Comparison of ENCODE assay signal across 17 mouse cellular contexts in the genomic region with DNA sequence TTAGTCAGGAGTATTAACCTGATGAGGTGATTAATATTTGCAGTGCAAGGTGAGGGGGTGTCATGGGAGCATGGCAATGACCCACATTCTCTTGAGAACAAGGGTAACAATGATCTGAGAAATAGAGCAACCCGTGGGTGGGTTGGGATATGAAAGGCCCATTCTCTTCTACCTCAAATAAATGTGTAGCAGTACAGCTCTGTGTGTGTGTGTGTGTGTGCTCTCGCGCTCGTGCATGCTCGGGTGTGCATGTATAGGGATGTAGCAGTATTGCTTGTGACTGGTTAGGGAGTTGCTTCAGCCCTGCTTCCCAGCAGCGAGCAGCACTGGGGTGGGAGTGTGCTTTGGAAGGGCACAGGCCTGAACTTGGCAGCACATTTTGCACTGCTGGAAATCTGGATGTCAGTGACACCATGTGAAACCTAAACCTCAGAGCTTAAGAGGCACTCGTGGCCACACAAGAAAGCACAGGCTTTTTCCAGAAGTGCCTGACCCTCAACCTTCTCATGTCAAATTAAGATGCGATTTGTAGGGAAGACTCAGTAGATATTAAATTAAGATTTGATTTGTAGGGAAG. TPM values are rescaled to one million over a fixed set of nuclear protein-coding genes. Genes with fewer than 3 reads are reported as not detected.
DNase-seq lines count a peak whose midpoint lies in the region; TF ChIP-seq lines count a peak whose summit lies in the region.
"Had no signal": no experiment of that assay in that cellular context is flagged by ENCODE, and none has a peak within 500 bp of the region (broad histone marks: within the 10 kb centered on the region; RNA-seq: fewer than 3 reads in every experiment).

No protein-coding gene starts in this region.

- in situ Hi-C loops in CH12.LX (cut with MboI; ENCODE audit: low pct_ligation_motif_present, low pct_unique_long_range_greater_than_20kb, low sequenced_read_pairs) = loop anchor here (25.0 kb wide), 1 partner anchor 485 kb away; no protein-coding TSS in a partner anchor

- peak; percentile 24 to 31 for DNase-seq in heart, adult 2 months
- no peak for DNase-seq in heart, postnatal 4 days
- no peak for DNase-seq in CH12.LX (ENCODE audit: extremely low read depth)
- DNase-seq in adipocyte (ENCODE audit: low spot score) = peak; percentile 47
- DNase-seq in gastrocnemius, postnatal 36 days = peak; percentile 31 to 42
- DNase-seq in adrenal gland, adult 18-20 months (ENCODE audit: low spot score in 2 of 2) = no peak
- no peak for DNase-seq in embryo, embryonic 11 days
- DNase-seq: cerebellum, adult 11-12 months; cerebellum, postnatal 25 days; kidney, adult 8-10 months; kidney, postnatal 36 days; lung, adult 18-20 months; lung, postnatal 14 days; midbrain, embryonic 14.5 days had no signal

- TF ChIP-seq CTCF in heart, adult 2 months (IDR thresholded peaks at IDR 0.05) = no peak
- TF ChIP-seq CTCF in CH12.LX (conservative IDR thresholded peaks at IDR 0.05 in 1 of 2, IDR thresholded peaks at IDR 0.05 in 1 of 2; ENCODE audit: low read depth in 2 of 2, low read length in 2 of 2) = no peak

- 73% methylated on average over 8 of the region's 8 CpGs for WGBS in heart, adult 2 months

- intact Hi-C loops in heart, adult 2 months (cut with DNase I) = no loop called here
- intact Hi-C loops in gastrocnemius, postnatal 36 days (cut with DNase I) = no loop called here

- H3K4me2 ChIP-seq in CH12.LX (ENCODE audit: insufficient read depth, low read depth, poor library complexity, severe bottlenecking) = no peak overlapping the region
- H3K4me2 ChIP-seq: forebrain, embryonic 13.5 days; liver, embryonic 11.5 days; stomach, embryonic 15.5 days had no signal

- no peaks in the 10 kb centered on the region for H3K79me2 ChIP-seq in heart, adult 2 months (replicated peaks; ENCODE audit: control insufficient read depth, insufficient read depth, low read length)
- no peaks in the 10 kb centered on the region for H3K79me2 ChIP-seq in CH12.LX (replicated peaks; ENCODE audit: control insufficient read depth, extremely low read depth, insufficient read depth, poor library complexity, severe bottlenecking)

- TF ChIP-seq POLR2A in heart, adult 2 months (IDR thresholded peaks at IDR 0.05; ENCODE audit: insufficient read depth, low read depth, low read length) = no peak
- TF ChIP-seq POLR2A in CH12.LX (IDR thresholded peaks at IDR 0.05; ENCODE audit: low read depth, low read length) = no peak; the same call in 1 of the 2 replicates

- H3K4me1 ChIP-seq in heart, adult 2 months (ENCODE audit: control insufficient read depth, insufficient read depth, low read length) = no peaks in the 10 kb centered on the region
- peaks cover 6 to 25% of the 10 kb centered on the region in 2 experiments; a peak in 3 of 4 replicates for H3K4me1 ChIP-seq in CH12.LX (ENCODE audit: control insufficient read depth in 1 of 2, insufficient read depth in 2 of 2)
- H3K4me1 ChIP-seq: forebrain, embryonic 13.5 days; stomach, embryonic 15.5 days had no signal

- dilution Hi-C loops in CH12.LX (cut with MboI; ENCODE audit: extremely low pct_ligation_motif_present, extremely low pct_unique_long_range_greater_than_20kb, low sequenced_read_pairs) = no loop called here

- H3K9me3 ChIP-seq in CH12.LX (replicated peaks; ENCODE audit: low read length) = no peaks in the 10 kb centered on the region
- H3K9me3 ChIP-seq: forebrain, embryonic 13.5 days; stomach, embryonic 15.5 days had no signal

- H3K27me3 ChIP-seq in heart, adult 2 months (ENCODE audit: control insufficient read depth, insufficient read depth, low read length) = no peaks in the 10 kb centered on the region
- H3K27me3 ChIP-seq in CH12.LX (replicated peaks) = no peaks in the 10 kb centered on the region
- H3K27me3 ChIP-seq: forebrain, embryonic 13.5 days; stomach, embryonic 15.5 days had no signal

- peak; percentile 79 for TF ChIP-seq EP300 in heart, adult 2 months (IDR thresholded peaks at IDR 0.05; ENCODE audit: insufficient read depth, low read depth, low read length)
- no peak for TF ChIP-seq EP300 in CH12.LX (IDR thresholded peaks at IDR 0.05; ENCODE audit: low read length)

- no peak for TF ChIP-seq RAD21 in CH12.LX (IDR thresholded peaks at IDR 0.05; ENCODE audit: low read depth, low read length)

- H3K36me3 ChIP-seq in heart, adult 2 months (ENCODE audit: control insufficient read depth, insufficient read depth, low read length) = peaks cover 3% of the 10 kb centered on the region; the same call in 1 of the 2 replicates
- H3K36me3 ChIP-seq in CH12.LX (replicated peaks in 1 of 2; ENCODE audit: control insufficient read depth in 1 of 2, insufficient read depth in 1 of 2, low read length in 1 of 2) = peaks cover 44 to 55% of the 10 kb centered on the region in 2 experiments

- no peak overlapping the region for H3K4me3 ChIP-seq in heart, adult 2 months
- no peak overlapping the region for H3K4me3 ChIP-seq in CH12.LX (replicated peaks in 1 of 3; ENCODE audit: low read depth in 2 of 3, low read length in 2 of 3, poor library complexity in 1 of 3)
- H3K4me3 ChIP-seq: forebrain, embryonic 13.5 days; stomach, embryonic 15.5 days had no signal

- H3K27ac ChIP-seq in heart, adult 2 months = no peak overlapping the region
- H3K27ac ChIP-seq in CH12.LX (ENCODE audit: insufficient read depth, low read depth) = no peak overlapping the region
- H3K27ac ChIP-seq: forebrain, embryonic 13.5 days; stomach, embryonic 15.5 days had no signal

- no peak overlapping the region for H3K9ac ChIP-seq in heart, adult 2 months (ENCODE audit: low read depth, low read length)
- H3K9ac ChIP-seq in CH12.LX (ENCODE audit: insufficient read depth, low read depth) = no peak overlapping the region
- H3K9ac ChIP-seq: forebrain, embryonic 13.5 days; stomach, embryonic 15.5 days had no signal

TF ChIP-seq in CH12.LX, 34 proteins besides CTCF, POLR2A, EP300 and RAD21:
- TF ChIP-seq USF1 (IDR thresholded peaks at IDR 0.05; ENCODE audit: low read depth, low read length) (no peak), JUN (IDR thresholded peaks at IDR 0.05; ENCODE audit: insufficient read depth, low read depth, low read length) (no peak), CHD2 (IDR thresholded peaks at IDR 0.05; ENCODE audit: low read length) (0 out of 2 replicates have a peak, but pooled peaks have one; percentile 6), JUND (conservative IDR thresholded peaks at IDR 0.05; ENCODE audit: low read depth, low read length) (no peak)

RNA-seq across cellular contexts. Expression of a gene that starts 32.6 kb away (rescaled TPM):
- total RNA-seq in heart, adult 2 months (2021) = 10 to 100 TPM; 40.0 to 41.3 TPM
- polyA plus RNA-seq in heart, adult 2 months (2012; rRNA removed) = 22.0 and 31.6 TPM in 2 replicates
- total RNA-seq in heart, postnatal 4 days (2021) = 10 to 100 TPM; 62.6 to 62.9 TPM
- total RNA-seq in CH12.LX (2012; rRNA removed) (145 and 182 TPM in 2 replicates), CH12.LX (2014; rRNA removed) (183 and 188 TPM in 2 replicates)
- 202 and 233 TPM in 2 replicates for polyA plus RNA-seq in CH12.LX (2012; ENCODE audit: insufficient read length, low read depth)
- 10 to 100 TPM; 46.1 to 48.5 TPM for total RNA-seq in gastrocnemius, postnatal 36 days (2021)
- total RNA-seq in adrenal gland, adult 18-20 months (2021) = 10 to 100 TPM; 49.7 to 56.3 TPM

RNA-seq across cellular contexts. Expression of a gene that starts 41.0 kb away (rescaled TPM):
- total RNA-seq in heart, adult 2 months (2021) = 100 to 1,000 TPM in 1 of 2 experiments, 10 to 100 TPM in 1; 98.6 to 112 TPM
- 155 and 204 TPM in 2 replicates for polyA plus RNA-seq in heart, adult 2 months (2012; rRNA removed)
- 100 to 1,000 TPM; 146 to 150 TPM for total RNA-seq in heart, postnatal 4 days (2021)
- total RNA-seq in CH12.LX (2012; rRNA removed) = 445 and 523 TPM in 2 replicates
- total RNA-seq in CH12.LX (2014; rRNA removed) = 382 and 398 TPM in 2 replicates
- 242 and 264 TPM in 2 replicates for polyA plus RNA-seq in CH12.LX (2012; ENCODE audit: insufficient read length, low read depth)
- 10 to 100 TPM; 50.4 to 56.4 TPM for total RNA-seq in gastrocnemius, postnatal 36 days (2021)
- 100 to 1,000 TPM; 231 to 325 TPM for total RNA-seq in adrenal gland, adult 18-20 months (2021)

Comparison
In these comparisons a context has a peak if more than half of its experiments do, and no peak if none do; other contexts are left out.
1. DNase-seq: peak in heart, adult 2 months (2 of 2), adipocyte (single experiment) and gastrocnemius, postnatal 36 days (2 of 2); none in heart, postnatal 4 days (single experiment), CH12.LX (single experiment), adrenal gland, adult 18-20 months (0 of 2) and embryo, embryonic 11 days (single experiment).